Mouse (Mus musculus) MEL (cell line): ENCODE measurements around the gene Prdx4.

Source experiments
- CHD2 ChIP-seq: IDR thresholded peaks from 2 replicates; pipeline ENCODE4 v1.6.1; 2011; ENCODE audit warnings: low read length, improper control_type of control experiment
- CTCF ChIP-seq, 3 experiments: IDR thresholded peaks in 2 of 3; conservative IDR thresholded peaks in 1 of 3; 2 replicates each; pipeline ENCODE4 v1.5.1; 2011 to 2012; ENCODE audit warnings: low read length in 3 of 3, low read depth in 2 of 3, mild to moderate bottlenecking in 2 of 3, improper control_type of control experiment in 1 of 3, inconsistent platforms in 1 of 3, mixed read lengths in 1 of 3, moderate library complexity in 1 of 3; ENCODE audit not compliant: control insufficient read depth in 1 of 3, insufficient read depth in 1 of 3, poor library complexity in 1 of 3, severe bottlenecking in 1 of 3
- EP300 ChIP-seq, 2 experiments: IDR thresholded peaks; 2 replicates each; pipeline ENCODE4 v1.6.1; 2011; ENCODE audit warnings: improper control_type of control experiment in 2 of 2, low read length in 2 of 2, low read depth in 1 of 2, mild to moderate bottlenecking in 1 of 2
- MAFK ChIP-seq: IDR thresholded peaks from 2 replicates; pipeline ENCODE4 v1.6.1; 2011; ENCODE audit warnings: low read depth, mild to moderate bottlenecking, low read length, improper control_type of control experiment, borderline replicate concordance
- MYC ChIP-seq: IDR thresholded peaks from 2 replicates; pipeline ENCODE4 v1.6.1; 2011; ENCODE audit warnings: low read depth, mild to moderate bottlenecking, low read length, improper control_type of control experiment, moderate library complexity
- POLR2A ChIP-seq, 2 experiments: IDR thresholded peaks; 2 replicates each; pipeline ENCODE4 v1.6.1; 2011 to 2012; ENCODE audit warnings: low read length in 2 of 2, mild to moderate bottlenecking in 2 of 2, control low read depth in 1 of 2, improper control_type of control experiment in 1 of 2, low read depth in 1 of 2, moderate library complexity in 1 of 2; ENCODE audit not compliant: control insufficient read depth in 1 of 2, insufficient read depth in 1 of 2, poor library complexity in 1 of 2
- TAL1 ChIP-seq: IDR thresholded peaks from 2 replicates; pipeline ENCODE4 v1.6.1; 2012; ENCODE audit warnings: mild to moderate bottlenecking, inconsistent platforms, low read length, moderate library complexity, mixed read lengths
- USF1 ChIP-seq: IDR thresholded peaks from 2 replicates; pipeline ENCODE4 v1.6.1; 2014; ENCODE audit warnings: low read depth, mild to moderate bottlenecking, inconsistent platforms, low read length, improper control_type of control experiment, moderate library complexity
- ZC3H11A ChIP-seq: IDR thresholded peaks from 2 replicates; pipeline ENCODE4 v1.6.1; 2012; ENCODE audit warnings: low read depth, mild to moderate bottlenecking, inconsistent platforms, low read length, improper control_type of control experiment

DNA sequence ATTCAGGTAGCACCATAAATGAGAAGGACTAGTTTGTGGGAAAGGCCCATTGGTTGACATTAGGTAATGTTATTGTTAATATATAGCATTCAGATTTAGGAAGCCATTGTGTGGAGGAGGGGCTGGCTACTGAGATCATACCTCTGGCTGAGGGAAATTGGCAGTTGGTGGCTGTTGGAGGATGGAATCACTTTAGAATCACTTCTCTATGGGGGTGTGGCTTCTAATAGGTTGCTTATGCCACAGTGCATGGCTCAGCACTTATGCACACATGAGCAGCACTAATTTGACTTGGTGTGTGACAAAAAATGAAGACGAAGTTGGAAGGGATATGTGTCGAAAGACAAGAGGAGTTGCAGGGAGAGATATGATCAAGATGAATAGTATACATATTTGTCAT is 5.7 kb upstream of the Prdx4 start:
- TF ChIP-seq CTCF (IDR thresholded peaks at IDR 0.05 in 2 of 3, conservative IDR thresholded peaks at IDR 0.05 in 1 of 3; ENCODE audit: control insufficient read depth in 1 of 3, insufficient read depth in 1 of 3, low read depth in 2 of 3, low read length in 3 of 3, poor library complexity in 1 of 3, severe bottlenecking in 1 of 3): no peak
- TF ChIP-seq EP300 (IDR thresholded peaks at IDR 0.05; ENCODE audit: low read depth in 1 of 2, low read length in 2 of 2): no peak
- TF ChIP-seq USF1: no peak
- no peak for TF ChIP-seq POLR2A (IDR thresholded peaks at IDR 0.05; ENCODE audit: control insufficient read depth in 1 of 2, insufficient read depth in 1 of 2, low read depth in 1 of 2, low read length in 2 of 2, poor library complexity in 1 of 2)
- TF ChIP-seq MYC: no peak
- TF ChIP-seq TAL1: no peak
- no peak for TF ChIP-seq MAFK
- no peak for TF ChIP-seq CHD2
- no peak for TF ChIP-seq ZC3H11A
